Mouse (Mus musculus) liver, embryonic 11.5 days (tissue): ENCODE results near the gene 1110008L16Rik. TPM values are rescaled to one million over a fixed set of nuclear protein-coding genes. Genes with fewer than 3 reads are reported as not detected.

Experiments used
- ATAC-seq: fragments of 200-750 bp; cut with Nextera tagmentation; replicated peaks from 2 replicates; pipeline ENCODE4 v1.8.0; 2017; ENCODE audit warnings: moderate number of reproducible peaks, mild to moderate bottlenecking, moderate TSS enrichment, moderate library complexity; ENCODE audit not compliant: low FRiP score
- DNase-seq: peaks from one replicate; pipeline ENCODE4 v3.0.0-alpha.2; 2017; ENCODE audit warnings: low spot score
- H3K27ac ChIP-seq: fragments of 300-500 bp; sonication (generic); 2 replicates; pipeline ENCODE4 v1.5.1; 2014; ENCODE audit warnings: mild to moderate bottlenecking, low read depth, low read length, control low read depth
- H3K27me3 ChIP-seq: fragments of 300-500 bp; sonication (generic); replicated peaks from 2 replicates; pipeline ENCODE4 v1.6.1; 2014; ENCODE audit warnings: low read length, mixed read lengths; ENCODE audit not compliant: control insufficient read depth, insufficient read depth
- H3K36me3 ChIP-seq: fragments of 300-500 bp; sonication (generic); 2 replicates; pipeline ENCODE4 v1.6.1; 2014; ENCODE audit warnings: mild to moderate bottlenecking, low read length, moderate library complexity, mixed read lengths; ENCODE audit not compliant: control insufficient read depth, insufficient read depth
- H3K4me1 ChIP-seq: fragments of 300-500 bp; sonication (generic); replicated peaks from 2 replicates; pipeline ENCODE4 v1.6.1; 2014; ENCODE audit warnings: low read length, mixed read lengths; ENCODE audit not compliant: control insufficient read depth, insufficient read depth
- H3K4me2 ChIP-seq: fragments of 300-500 bp; sonication (generic); 2 replicates; pipeline ENCODE4 v1.6.1; 2014; ENCODE audit warnings: mild to moderate bottlenecking, control low read depth, moderate library complexity
- H3K4me3 ChIP-seq: fragments of 300-500 bp; sonication (generic); 2 replicates; pipeline ENCODE4 v1.5.1; 2014; ENCODE audit warnings: low read depth, low read length, control low read depth
- H3K9ac ChIP-seq: fragments of 300-500 bp; sonication (generic); 2 replicates; pipeline ENCODE4 v1.6.1; 2014; ENCODE audit warnings: low read depth, low read length, control low read depth
- H3K9me3 ChIP-seq: fragments of 300-500 bp; sonication (generic); 2 replicates; pipeline ENCODE4 v1.6.1; 2016; ENCODE audit warnings: low read length, inconsistent platforms, mixed read lengths; ENCODE audit not compliant: control insufficient read depth
- WGBS: fragments of 180-500 bp; shearing (Covaris S2); extraction: QIAGEN DNeasy Blood & Tissue Kit; methylation state at CpG from one replicate; pipeline ENCODE4 v1.1.7; 2014; 5-methylcytosine and 5-hydroxymethylcytosine counted together
- polyA plus RNA-seq: library from polyadenylated mRNA; unstranded; fragments of >200 nt; fragmentation: Nextera tagmentation; extraction: Ambion mirVana; gene quantifications from 2 replicates; pipeline ENCODE4 v1.2.1, GENCODE M21; 2014

The 1110008L16Rik gene
- polyA plus RNA-seq, 1 experiment from 2014 or later: 19.0 TPM

DNA sequence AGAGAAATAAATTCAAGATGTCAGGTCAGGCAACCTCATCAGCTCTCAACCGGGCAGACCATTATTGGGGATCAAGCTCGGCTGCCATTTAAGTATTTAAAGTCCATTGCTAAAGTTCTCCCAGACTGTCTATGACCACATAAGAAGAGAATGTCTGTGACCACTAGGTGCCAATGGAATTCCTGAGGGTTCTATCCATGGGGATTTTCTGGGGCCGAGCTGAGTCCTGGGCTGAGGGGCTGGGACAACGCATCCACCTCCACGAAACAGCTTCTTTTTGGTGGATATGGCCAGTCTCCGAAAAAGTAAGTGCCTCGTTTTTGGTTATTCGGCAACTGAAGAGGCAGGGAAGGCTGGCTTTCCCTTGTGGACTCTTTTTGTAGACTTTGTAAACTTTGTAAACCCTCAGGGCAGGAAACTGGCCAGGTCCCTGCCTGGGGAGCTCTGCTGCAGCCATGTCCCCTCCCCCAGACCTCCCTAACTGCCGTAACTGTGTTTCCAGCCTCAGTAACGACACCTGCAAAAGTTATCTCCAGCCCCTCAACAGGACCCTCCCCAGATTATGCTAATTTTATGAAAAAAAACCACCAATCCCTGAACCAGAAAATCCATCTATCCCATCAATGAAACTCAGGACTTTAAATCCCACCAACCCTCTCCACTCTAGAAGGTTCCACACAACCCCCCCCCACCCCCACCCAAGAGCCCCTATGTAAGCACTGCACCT, 84.8 kb downstream of the 1110008L16Rik start, which contains the start of gene Psma6:
TSS of gene Psma6 (plus strand) at position 200 of the 727 bp plus-strand sequence.
- Histone ChIP-seq H3K9me3 (no peaks in the 10 kb centered on the region), H3K4me2 (no peak within 1 kb of the TSS), H3K27ac (no peak within 1 kb of the TSS), H3K4me1 (peaks cover 5% of the 10 kb centered on the region), H3K4me3 (no peak within 1 kb of the TSS), H3K36me3 (no peaks in the 10 kb centered on the region), H3K9ac (no peak within 1 kb of the TSS), H3K27me3 (no peaks in the 10 kb centered on the region)
- no peak for DNase-seq
- 81% methylated on average over 10 of the region's 10 CpGs for WGBS
- no peak for ATAC-seq

DNA sequence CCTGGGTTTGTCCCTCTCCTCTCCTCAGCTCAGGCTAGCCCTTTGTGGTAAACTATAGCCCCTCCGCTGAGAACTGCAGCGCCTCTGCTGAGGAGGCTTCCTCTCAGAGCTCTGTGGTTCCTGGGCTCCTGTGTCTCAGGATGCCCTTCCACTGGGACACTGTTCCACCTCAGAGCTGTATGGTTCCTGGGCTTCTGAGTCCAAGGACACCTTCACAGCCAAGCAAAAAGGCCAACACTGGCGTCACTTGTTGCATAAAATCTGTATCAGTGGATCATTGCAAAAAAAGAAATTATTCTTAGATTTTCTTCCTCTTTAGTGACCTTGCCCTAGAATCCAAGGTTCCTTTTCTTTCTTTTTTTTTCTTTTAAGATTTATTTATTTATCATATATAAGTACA, 85.4 kb downstream of the 1110008L16Rik start:
- Histone ChIP-seq H3K27me3 (no peaks in the 10 kb centered on the region), H3K9ac (no peak overlapping the region), H3K9me3 (no peaks in the 10 kb centered on the region), H3K36me3 (no peaks in the 10 kb centered on the region), H3K4me1 (peaks cover 5% of the 10 kb centered on the region), H3K4me3 (no peak overlapping the region), H3K4me2 (no peak overlapping the region), H3K27ac (no peak overlapping the region)
- ATAC-seq (no peak), DNase-seq (no peak)
- WGBS: 89% methylated on average over 3 of the region's 3 CpGs

DNA sequence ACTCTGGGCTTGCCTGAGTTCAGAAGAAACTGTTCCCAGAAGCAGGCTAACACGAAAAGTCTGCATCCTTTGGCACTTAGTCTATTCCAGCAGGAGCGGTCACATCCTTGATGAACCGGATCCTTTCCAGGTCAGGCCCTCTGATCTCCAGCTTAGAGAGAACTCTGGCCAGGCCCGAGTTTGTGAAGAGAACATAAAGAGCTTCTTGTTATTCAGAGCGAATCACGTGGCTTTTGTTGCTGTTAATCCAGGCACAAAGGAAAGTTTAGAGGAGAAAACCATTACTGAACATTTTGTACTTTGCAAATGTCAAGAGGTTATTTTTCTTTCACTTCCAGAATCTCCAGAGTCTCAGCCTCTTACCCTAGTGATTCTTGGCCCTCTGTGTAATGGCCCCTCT, 86.6 kb downstream of the 1110008L16Rik start:
- peaks cover 5% of the 10 kb centered on the region for H3K4me1 ChIP-seq
- WGBS: 77% methylated on average over 6 of the region's 6 CpGs
- no peak for DNase-seq
- H3K27ac ChIP-seq: no peak overlapping the region
- no peaks in the 10 kb centered on the region for H3K9me3 ChIP-seq
- no peak overlapping the region for H3K4me2 ChIP-seq
- no peak overlapping the region for H3K9ac ChIP-seq
- H3K36me3 ChIP-seq: no peaks in the 10 kb centered on the region
- no peak for ATAC-seq
- H3K27me3 ChIP-seq: no peaks in the 10 kb centered on the region
- H3K4me3 ChIP-seq: no peak overlapping the region

DNA sequence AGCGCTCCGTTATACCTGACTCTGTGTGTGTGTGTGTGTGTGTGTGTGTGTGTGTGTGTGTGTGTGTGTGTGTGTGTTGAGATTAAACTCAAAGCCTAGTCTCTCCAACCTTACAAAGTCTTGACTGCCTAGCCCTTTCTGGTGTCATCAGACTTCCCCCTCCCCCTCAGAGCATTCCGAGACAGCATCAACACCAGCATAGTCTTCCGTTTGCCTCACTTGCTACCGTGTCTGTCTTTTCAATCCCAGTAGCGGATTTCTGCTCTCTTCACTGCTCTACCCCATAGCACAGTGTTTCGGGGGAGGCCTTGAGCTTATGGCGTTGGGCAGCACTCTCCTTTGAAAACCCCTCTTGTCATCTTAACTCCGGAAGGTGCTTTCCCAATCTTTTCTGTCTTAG, 87.1 kb downstream of the 1110008L16Rik start:
- H3K4me3 ChIP-seq: no peak overlapping the region
- no peaks in the 10 kb centered on the region for H3K9me3 ChIP-seq
- H3K4me2 ChIP-seq: no peak overlapping the region
- H3K36me3 ChIP-seq: no peaks in the 10 kb centered on the region
- no peak overlapping the region for H3K9ac ChIP-seq
- ATAC-seq: no peak
- WGBS: 82% methylated on average over 9 of the region's 9 CpGs
- DNase-seq: no peak
- no peaks in the 10 kb centered on the region for H3K27me3 ChIP-seq
- no peak overlapping the region for H3K27ac ChIP-seq
- H3K4me1 ChIP-seq: peaks cover 5% of the 10 kb centered on the region

DNA sequence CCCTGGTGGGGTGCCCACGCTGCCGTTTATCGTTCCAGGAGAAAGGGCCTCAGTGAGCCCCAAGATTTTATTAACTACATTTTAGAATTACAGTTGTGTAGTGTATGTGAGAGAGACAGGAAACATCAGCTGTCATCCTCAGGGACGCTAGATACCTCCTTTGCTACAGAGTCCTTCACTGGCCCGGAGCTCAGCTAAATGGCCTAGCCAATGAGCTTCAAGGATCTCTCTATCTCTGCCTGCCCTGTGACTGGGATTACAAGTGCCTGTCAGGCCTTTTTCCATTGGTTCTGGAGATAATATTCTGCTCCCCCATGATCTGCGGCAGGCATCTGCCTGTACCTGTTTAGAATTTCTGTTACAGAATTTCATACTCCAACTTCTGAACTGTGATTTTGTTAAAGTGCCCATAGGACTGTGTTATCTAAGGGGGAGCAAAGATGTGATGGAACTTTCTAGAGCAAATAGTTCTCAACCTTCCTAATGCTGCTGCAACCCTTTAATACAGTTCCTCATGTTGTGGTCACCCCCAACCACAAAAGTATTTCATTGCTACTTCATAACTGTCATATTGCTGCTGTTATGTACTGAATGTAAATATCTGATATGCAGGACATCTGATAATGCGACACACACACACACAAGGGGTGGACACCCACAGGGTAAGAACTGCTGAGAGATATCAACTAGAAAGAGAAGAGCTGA, 87.9 kb downstream of the 1110008L16Rik start:
- DNase-seq (no peak), ATAC-seq (no peak)
- no peaks in the 10 kb centered on the region for H3K9me3 ChIP-seq
- WGBS: 65% methylated on average over 7 of the region's 7 CpGs
- no peak overlapping the region for H3K27ac ChIP-seq
- no peaks in the 10 kb centered on the region for H3K27me3 ChIP-seq
- H3K4me2 ChIP-seq: no peak overlapping the region
- H3K4me1 ChIP-seq: peaks cover 5% of the 10 kb centered on the region
- no peak overlapping the region for H3K9ac ChIP-seq
- H3K4me3 ChIP-seq: no peak overlapping the region
- no peaks in the 10 kb centered on the region for H3K36me3 ChIP-seq

DNA sequence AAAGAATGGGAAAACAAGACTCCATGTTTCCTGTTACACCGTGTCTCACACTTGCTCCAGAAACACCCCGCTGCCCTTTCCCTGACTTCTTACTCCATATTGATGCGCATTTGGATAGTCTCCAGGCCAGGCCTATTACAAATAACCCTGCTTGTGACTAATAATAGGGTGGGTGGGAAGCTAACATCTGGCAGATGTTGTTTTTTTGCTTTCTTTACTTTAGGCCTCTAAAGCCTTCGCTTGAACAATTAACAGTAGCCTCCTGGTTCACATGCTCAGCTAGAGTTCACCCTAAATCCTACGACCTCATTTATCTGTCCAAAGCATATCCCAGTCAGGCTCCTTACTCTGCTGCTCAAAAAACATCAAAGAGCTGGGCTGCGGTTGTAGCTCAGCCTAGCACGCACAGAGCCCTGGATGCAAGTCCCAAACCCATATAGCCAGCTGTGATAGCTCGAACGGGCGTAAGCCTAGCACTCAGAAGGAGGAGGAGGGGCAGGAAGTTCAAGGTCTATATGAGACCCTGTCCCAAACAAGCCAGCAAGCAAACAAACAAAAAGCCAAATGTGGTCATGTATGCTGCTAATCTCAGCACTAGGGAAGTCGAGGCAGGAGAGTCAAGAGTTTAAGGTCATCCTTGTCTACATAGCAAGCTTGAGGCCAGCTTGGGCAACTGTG, 88.5 kb downstream of the 1110008L16Rik start:
- Histone ChIP-seq H3K4me1 (peaks cover 5% of the 10 kb centered on the region), H3K27ac (no peak overlapping the region), H3K36me3 (no peaks in the 10 kb centered on the region), H3K4me3 (no peak overlapping the region), H3K9ac (no peak overlapping the region), H3K27me3 (no peaks in the 10 kb centered on the region), H3K9me3 (no peaks in the 10 kb centered on the region), H3K4me2 (no peak overlapping the region)
- 74% methylated on average over 11 of the region's 11 CpGs for WGBS
- ATAC-seq (no peak), DNase-seq (no peak)

DNA sequence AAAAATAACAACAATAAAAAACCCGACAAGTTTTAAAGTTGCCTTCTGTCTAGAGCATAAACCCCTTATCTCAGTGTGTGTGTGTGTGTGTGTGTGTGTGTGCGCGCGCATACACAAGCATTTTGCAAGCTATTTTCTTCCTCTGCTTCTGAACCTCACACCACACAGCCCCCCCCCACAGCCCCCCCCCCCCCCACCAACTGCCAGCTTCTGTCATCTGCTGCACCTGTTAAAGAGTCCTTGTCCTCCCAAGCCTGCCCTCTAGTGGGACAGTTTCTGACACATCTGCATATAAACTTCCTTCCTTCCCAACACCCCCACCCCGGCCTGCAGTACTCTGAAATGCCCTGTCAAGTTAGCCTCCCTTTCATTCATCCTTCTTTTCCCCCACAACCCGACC, 89.1 kb downstream of the 1110008L16Rik start:
- H3K4me1 ChIP-seq: peaks cover 5% of the 10 kb centered on the region
- 49% methylated on average over 6 of the region's 6 CpGs for WGBS
- no peak overlapping the region for H3K4me2 ChIP-seq
- no peaks in the 10 kb centered on the region for H3K36me3 ChIP-seq
- H3K4me3 ChIP-seq: no peak overlapping the region
- no peak overlapping the region for H3K27ac ChIP-seq
- no peak overlapping the region for H3K9ac ChIP-seq
- no peak for DNase-seq
- no peaks in the 10 kb centered on the region for H3K27me3 ChIP-seq
- ATAC-seq: peak; percentile 18
- no peaks in the 10 kb centered on the region for H3K9me3 ChIP-seq

DNA sequence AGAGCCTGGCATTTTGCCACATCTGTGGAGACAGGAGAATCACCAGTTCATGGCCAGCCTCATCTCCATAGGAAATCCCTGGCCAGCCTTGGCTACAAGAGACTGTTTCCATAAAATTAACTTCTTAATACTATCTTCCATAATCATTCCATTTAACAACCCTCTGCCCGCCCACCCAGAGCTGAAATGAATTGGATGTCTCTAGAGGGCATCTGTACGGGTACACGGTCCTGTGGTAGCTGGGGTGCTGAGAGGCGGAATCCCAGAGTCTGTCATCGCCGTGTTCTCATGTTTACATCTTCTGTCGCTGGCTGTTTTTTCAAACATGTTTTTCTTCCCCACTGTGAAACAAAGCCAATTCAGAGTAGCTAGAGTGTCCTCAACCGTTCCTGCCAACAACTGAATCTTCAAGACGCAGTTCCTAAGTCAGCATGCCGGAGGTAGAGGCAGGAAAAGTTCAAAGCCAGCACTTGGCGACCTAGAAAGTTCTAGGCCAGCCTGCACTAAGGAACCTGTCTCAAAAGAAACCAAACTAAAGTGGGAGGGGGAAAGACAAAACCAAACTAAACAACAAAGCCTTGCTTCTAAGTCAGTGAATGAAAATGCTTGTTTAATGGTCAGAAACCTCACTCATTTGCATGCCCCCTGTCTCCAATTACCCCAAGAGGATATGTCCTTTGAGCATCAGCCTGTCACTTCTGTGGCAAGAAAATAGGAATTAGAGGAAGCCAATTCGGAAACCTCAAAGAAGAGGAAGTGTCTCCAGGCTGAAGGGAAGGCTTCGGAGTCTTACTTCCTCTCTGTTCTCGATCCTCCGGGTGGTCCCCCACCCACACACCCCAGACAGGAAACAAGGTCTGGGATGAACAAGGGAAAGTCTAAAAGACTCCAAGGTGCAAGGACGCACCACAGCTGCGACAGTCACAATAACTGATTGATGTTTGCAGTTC, 90.0 kb downstream of the 1110008L16Rik start:
- Histone ChIP-seq H3K4me2 (no peak overlapping the region), H3K36me3 (no peaks in the 10 kb centered on the region), H3K4me1 (peaks cover 5% of the 10 kb centered on the region), H3K9ac (no peak overlapping the region), H3K4me3 (no peak overlapping the region), H3K27ac (no peak overlapping the region), H3K9me3 (no peaks in the 10 kb centered on the region), H3K27me3 (no peaks in the 10 kb centered on the region)
- ATAC-seq: no peak
- 57% methylated on average over 17 of the region's 17 CpGs for WGBS
- DNase-seq: no peak
